Mouse (Mus musculus): ENCODE results near the gene Fam206a.

Fam206a gene

GRCm38 (mm10) chr4:56843963-56844362, 41.8 kb downstream of the Fam206a start:
- DNase-seq (ENCODE audit: extremely low spot score, low spot score): no peak

GRCm38 (mm10) chr4:56844911-56845310, 42.8 kb downstream of the Fam206a start:
- no peak for DNase-seq (ENCODE audit: extremely low spot score, low spot score)

GRCm38 (mm10) chr4:56845896-56846533, 43.9 kb downstream of the Fam206a start:
- DNase-seq (ENCODE audit: extremely low spot score, low spot score): no peak

- DNase-seq (ENCODE audit: extremely low spot score, low spot score): no peak
Observed at GRCm38 (mm10) chr4:56847400-56847799, 45.3 kb downstream of the Fam206a start.

GRCm38 (mm10) chr4:56848044-56848443, 45.9 kb downstream of the Fam206a start:
- no peak for DNase-seq (ENCODE audit: extremely low spot score, low spot score)

- DNase-seq (ENCODE audit: extremely low spot score, low spot score): no peak
Observed at GRCm38 (mm10) chr4:56850724-56851123, 48.6 kb downstream of the Fam206a start.

GRCm38 (mm10) chr4:56855935-56856334, 53.8 kb downstream of the Fam206a start:
- no peak for DNase-seq (ENCODE audit: extremely low spot score, low spot score)

- no peak for DNase-seq (ENCODE audit: extremely low spot score, low spot score)
Observed at GRCm38 (mm10) chr4:56856371-56856949, 54.3 kb downstream of the Fam206a start.

- DNase-seq (ENCODE audit: extremely low spot score, low spot score): no peak
Observed at GRCm38 (mm10) chr4:56858733-56859132, 56.6 kb downstream of the Fam206a start.
